Mouse (Mus musculus) megakaryocyte, adult 5-6 weeks (primary cell): Measurements from ENCODE around the gene Tpcn2. TPM values are rescaled to one million over a fixed set of nuclear protein-coding genes. Genes with fewer than 3 reads are reported as not detected.
A peak's percentile ranks its signal among the peaks of the same experiment; 100 is the strongest.

Experiments used
- ATAC-seq: 2 replicates; pipeline ENCODE4 v1.8.0; 2016; ENCODE audit warnings: mild to moderate bottlenecking, inconsistent platforms; ENCODE audit not compliant: poor library complexity, severe bottlenecking
- total RNA-seq, 2 experiments: library from RNA; stranded (forward) in 1 of 2; stranded (reverse) in 1 of 2; fragments of 153-499, 151-499 nt in 1 of 2; fragments of 221-1000, 200-1000 nt in 1 of 2; gene quantifications; 2 replicates each; pipeline versions ENCODE4 v1.2.3 to v1.2.4; 2015 to 2017

Gene Tpcn2
- total RNA-seq, 2 experiments from 2014 or later: 7.5 to 7.9 TPM

DNA sequence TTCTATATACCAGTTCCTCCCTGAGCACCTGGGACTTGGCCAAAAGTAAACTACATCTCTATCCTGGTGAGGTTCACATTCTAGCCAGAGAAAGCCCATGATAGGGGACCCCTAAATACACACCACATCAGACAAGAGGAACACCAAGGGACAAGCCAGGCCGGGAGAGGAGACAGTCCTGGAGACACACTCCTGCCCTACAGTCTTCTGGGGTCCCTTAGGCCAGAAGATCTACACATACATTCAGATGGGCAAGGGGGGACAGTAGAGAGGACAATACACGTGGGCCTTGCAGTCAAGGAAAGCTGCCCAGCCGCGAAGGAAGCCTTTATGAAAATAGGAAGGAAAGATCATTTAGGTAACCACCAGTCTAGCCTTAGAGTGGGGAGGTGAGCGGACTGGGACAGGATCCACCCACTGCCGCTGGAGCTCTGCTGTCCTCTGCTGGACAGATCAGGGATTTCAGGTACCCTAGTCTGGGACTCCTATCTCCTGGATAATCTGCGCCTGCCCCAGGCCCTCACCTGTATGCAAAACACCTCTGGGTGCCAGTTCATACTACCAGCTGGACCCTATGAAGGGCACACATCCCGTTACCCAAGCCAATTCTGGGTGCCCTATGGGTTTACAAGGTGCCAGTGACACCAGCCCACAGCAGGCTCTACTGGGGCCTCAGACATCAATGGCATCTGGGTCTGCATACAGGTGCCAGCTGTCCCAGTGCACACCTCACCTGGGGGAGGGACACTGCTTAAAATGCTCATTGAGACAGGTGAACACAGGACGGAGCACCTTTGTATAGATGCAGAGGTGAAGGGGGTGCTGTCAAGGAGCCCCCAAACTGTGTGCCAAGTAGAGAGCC, 40.7 kb downstream of the Tpcn2 start:
- ATAC-seq: peak; percentile 89

DNA sequence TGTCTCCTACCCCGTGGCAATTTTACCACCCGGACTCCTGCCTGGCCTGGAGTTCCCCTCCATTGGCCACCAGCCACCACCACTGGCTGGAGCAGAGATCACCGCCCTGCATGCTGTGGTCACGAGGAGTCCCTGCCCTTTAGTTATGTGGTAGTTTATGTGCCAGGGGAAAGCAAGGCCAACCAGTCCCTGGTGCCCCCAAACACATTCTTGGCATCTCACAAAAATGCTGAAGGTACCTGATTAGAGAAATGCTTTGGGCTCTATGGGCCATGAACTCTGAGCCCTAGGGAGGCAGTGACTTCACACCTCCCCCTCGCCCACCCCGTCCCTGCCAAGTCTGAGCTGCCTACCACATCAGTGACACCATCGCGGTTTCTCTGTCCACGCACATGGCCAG, 41.8 kb downstream of the Tpcn2 start:
- ATAC-seq: no peak

- no peak for ATAC-seq
Measured at GRCm38 (mm10) chr7:145240929-145241328, 42.9 kb downstream of the Tpcn2 start.

DNA sequence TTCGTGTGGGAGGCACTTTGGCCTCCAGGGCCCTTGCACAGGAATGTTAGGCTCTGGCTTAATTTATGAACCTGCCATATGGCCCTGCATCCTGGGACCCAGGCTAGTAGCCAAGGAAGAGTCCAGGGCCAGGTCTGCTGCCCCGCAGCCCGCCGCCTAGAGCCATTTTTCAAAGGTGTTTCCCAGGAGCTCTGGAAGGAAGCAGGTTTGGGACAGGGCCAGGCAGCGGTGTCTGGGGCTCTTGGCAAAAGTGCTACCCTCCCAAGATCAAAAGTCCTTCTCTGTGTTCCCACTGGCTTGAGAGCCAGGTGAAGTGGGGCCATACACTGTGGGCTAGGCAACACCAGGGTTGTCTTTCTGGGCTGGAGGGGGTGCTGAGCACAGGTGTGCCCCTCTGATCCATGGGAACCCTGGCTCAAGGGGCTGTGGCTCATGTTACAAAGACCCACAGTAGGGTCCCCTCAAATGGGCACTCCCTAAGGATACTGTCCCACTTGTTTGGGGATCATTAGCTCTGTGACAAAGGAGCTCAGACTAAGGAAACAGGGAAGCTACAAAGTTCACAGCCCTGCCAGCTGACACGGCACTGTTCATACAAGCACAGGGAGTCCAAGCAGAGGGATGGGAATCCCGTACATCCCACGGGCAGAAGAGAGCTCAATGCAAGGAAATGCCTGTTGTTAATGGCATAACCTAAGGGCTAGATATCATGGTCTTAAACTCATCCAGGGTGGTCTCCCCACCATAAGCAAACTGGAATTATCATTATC, 43.9 kb downstream of the Tpcn2 start:
- no peak for ATAC-seq

DNA sequence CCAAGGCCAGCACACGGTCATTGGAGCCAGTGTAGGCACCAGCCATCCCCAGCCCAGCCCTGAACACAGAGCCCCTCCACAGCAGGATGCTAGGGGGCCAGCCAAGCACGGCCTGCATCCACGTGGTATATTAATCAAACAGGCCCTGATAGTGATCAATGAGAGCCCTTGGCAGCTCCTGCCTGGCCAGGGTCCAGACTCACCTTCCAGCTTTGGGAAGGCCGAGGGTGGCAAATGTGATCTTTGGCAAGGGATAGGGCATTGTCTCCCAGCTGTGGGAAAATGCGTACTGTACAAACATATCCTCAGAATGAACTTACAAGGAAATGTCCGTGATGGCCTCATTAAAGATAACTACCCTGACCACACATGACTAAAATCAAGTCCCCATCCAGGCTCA, 44.7 kb downstream of the Tpcn2 start:
- ATAC-seq: no peak

- ATAC-seq: no peak
Measured at GRCm38 (mm10) chr7:145234841-145235790, 48.7 kb downstream of the Tpcn2 start.

DNA sequence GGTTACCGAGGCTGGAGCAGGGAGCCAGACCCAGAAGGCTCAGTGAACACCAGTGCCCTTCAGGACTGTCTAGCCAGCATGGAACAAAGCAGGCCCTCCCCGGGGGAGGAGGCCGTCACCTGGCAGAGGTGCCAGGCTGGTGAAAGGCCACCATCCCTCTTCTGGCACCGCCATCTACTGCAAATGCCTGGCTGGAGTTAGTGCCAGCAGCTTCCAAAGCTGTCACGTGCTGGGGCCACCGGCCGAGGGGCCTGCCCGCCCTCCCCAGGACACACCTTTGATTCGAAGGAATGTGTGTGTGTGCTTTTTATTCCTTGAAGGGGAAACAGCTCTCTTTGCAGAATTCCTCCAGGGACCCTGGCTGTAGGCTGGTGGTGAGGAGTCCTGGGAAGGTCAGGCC, 52.2 kb downstream of the Tpcn2 start:
- ATAC-seq: no peak

DNA sequence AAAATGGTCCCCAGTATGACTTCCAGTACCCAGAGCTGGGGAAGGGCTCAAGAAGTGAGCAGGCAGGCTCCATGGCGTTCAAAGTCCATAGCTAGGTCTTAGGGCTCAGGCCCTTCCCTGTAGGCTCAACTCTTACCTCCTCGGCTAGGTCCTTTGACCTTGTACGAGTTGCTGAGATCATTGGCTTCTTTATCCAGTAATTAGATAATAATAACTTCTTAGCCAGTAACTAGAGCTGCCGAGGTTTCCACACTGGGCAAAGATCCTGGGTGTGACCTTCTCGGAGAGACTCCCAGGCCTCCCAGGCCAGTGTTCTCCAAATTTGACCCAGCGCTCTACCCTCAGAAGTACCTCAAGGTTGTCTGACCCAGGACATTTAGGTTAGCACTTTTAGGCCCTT, 57.2 kb downstream of the Tpcn2 start:
- ATAC-seq: no peak

- no peak for ATAC-seq
Measured at GRCm38 (mm10) chr7:145225626-145226025, 58.2 kb downstream of the Tpcn2 start.

- ATAC-seq: no peak; the same call in 1 of the 2 replicates
Measured at GRCm38 (mm10) chr7:145221841-145222689, 61.7 kb downstream of the Tpcn2 start.

- no peak for ATAC-seq
Measured at GRCm38 (mm10) chr7:145221346-145221745, 62.5 kb downstream of the Tpcn2 start.

DNA sequence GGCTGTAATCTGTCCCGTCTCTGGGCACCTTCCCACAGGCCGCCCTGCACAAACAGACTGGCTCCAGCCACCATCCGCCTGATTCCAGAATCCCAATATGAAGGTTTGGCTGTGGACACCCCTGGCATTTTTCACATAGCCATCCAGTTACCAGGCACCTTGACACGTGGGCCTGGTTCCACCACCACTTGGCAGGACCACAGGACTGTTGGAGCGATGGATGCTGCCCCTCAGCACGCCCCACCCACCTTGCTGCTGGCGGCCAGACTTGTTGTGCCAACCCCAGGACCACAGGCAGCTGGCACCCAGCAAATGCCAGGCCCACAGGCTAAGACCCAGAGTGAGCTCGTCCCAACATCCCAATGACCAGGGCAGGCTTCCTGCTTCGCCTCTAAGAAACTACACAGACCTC, 64.4 kb downstream of the Tpcn2 start:
- no peak for ATAC-seq

DNA sequence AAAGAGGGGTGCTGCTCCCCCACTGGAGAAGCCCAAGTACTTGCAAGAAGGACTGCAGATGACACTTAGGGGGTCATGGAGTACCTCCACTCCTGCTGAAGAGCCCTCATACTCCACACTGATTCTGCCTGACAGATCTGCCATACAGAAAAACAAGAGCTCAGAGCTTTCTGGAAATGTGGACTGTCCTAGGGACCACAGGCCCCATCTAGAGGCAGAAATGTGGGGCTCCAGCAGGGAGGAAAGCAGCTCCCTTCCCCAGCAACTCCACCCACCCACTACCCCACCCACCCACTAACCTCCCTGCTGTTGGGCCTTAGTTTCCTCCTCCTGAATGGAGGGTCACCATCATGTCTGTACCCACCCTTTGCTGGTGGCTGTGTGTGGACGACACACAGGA, 67.2 kb downstream of the Tpcn2 start:
- ATAC-seq: no peak

DNA sequence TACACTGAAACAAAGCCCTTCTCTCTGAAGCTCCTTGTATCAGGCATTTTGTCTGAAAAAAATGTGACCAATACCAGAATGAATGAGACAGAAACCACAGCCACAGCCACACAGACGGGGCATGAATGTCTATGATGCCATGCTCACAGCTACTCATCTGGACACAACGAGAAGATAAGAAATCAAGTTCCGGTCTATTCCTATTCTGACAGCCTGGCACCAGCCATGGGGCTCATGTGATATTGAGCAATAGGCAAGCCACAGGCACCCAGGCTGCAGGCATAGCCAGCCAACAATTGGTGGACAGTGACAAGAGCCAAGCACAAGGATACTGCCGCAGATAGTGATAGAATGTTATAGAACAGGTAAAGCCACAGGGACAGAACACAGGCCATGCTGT, 68.3 kb downstream of the Tpcn2 start:
- ATAC-seq: peak; percentile 56

GRCm38 (mm10) chr7:145211680-145212659, 71.8 kb downstream of the Tpcn2 start:
- ATAC-seq: no peak

DNA sequence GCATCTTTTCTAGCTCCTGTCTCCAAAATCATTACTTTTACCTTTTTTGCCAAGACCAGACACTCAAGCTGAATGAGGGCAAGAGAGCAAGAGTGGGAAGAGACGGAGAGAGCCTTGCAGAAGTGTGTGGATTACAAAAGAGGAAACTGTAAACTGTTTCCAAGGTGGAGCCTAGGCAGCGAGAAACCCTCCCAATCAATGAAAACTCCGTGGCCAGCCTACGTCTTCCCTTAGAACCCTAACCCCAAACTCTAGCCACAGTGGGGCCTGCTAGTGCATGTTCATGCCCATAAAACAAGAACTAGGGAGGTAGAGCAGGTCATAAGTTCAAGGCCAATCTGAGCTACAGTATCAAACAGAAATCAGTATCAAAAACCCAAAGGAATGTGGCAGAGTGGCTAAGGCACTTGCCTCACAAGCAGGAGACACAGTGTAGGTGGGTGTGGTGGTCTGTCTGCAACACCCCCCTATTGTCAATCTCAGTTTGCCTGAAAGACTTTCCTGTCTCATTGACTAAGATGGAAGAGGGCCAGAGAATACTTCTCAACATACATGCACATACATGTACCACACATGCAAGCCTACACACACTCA, 73.2 kb downstream of the Tpcn2 start:
- peak; percentile 33 for ATAC-seq

DNA sequence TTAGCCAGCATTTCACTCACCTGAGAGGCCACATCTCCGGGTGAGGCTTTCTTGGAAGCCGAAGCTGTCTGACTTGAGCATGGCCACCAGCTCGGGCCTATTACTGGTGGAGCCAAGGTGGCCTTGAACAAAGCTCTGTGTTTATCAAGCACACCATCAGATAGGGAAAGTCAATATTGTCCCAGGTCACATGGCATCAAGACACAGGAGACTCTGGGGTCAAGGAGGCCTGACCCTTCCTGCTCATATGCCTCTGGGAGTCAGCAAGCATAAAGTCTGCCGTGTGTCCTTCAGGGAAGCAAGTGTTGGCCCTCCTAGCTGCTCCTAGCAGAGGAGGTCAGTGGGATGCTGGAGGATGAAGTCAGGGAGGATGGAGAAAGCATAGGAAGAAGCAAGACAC, 75.8 kb downstream of the Tpcn2 start, which contains the start of gene 1810010D01Rik:
1810010D01Rik (minus strand) TSS at position 114 of the 400 bp plus-strand sequence.
- ATAC-seq: no peak

DNA sequence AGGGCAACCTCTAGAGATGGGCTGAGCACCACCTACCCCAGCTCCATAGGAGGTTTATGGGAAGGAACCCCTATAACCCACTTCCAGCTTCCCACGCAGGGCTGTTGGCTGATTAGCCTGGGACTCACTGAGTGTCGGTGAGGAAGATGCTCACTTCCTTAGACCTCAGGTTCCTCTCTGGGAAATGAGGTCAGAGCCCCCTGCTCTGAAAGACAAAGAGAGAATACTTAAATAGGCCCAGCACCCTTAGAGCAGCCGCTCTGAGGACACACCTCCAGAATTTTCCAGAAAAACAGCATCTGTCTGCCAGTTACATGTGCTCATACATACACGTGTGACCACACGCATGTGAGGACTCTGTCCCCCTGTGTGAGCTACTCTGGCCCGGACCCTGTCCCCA, 77.0 kb downstream of the Tpcn2 start:
- ATAC-seq: no peak
